In the genomic region with DNA sequence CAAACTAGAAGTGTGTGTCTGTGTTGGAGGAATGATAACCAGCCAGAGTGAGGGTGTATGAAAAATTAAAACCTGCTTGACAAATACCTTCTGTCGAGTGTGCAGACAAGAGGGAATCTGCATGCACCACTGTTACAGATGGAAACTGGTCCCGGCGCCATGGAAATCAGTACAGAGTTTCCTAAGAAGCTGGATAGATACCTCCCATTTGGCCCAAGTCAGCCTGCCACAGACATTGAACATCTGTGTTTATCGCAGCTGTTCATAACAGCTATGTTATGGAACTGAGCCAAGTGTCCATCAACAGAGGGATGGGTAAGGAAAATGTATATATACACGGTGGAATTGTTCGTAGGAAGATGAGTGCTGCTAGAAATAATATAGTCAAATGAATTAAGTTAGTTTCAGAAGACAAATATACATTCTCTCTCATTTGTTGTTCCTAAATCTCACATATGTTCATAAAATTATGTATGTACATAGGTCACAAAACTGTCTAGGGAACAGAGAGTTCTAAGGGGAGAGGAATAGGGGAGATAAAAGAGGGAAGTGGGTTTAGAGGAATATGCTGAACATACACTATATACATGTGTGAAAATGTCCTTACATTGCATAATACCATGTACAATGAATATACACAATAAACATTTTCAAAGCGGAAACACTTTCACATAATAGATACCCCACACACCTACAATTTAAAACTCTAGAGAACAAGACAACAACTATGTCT, we compare ENCODE assay signal across 27 mouse cellular contexts. TPM values are rescaled to one million over a fixed set of nuclear protein-coding genes. Genes with fewer than 3 reads are reported as not detected.
DNase-seq lines count a peak whose midpoint lies in the region; ATAC-seq and TF ChIP-seq lines count a peak whose summit lies in the region.
"Had no signal": no experiment of that assay in that cellular context is flagged by ENCODE, and none has a peak within 500 bp of the region (broad histone marks: within the 10 kb centered on the region; RNA-seq: fewer than 3 reads in every experiment).

No protein-coding gene starts in this region.

- H3K79me2 ChIP-seq in heart, adult 2 months (replicated peaks; ENCODE audit: control insufficient read depth, insufficient read depth, low read length): no peaks in the 10 kb centered on the region

- H3K27me3 ChIP-seq in heart, embryonic 13.5 days (replicated peaks): no peaks in the 10 kb centered on the region
- no peaks in the 10 kb centered on the region for H3K27me3 ChIP-seq in heart, adult 2 months (ENCODE audit: control insufficient read depth, insufficient read depth, low read length)
- H3K27me3 ChIP-seq in lung, embryonic 15.5 days: no peaks in the 10 kb centered on the region
- H3K27me3 ChIP-seq: hindbrain, embryonic 15.5 days; limb, embryonic 13.5 days had no signal

- H3K36me3 ChIP-seq in heart, embryonic 13.5 days: peaks cover 44% of the 10 kb centered on the region
- H3K36me3 ChIP-seq in heart, adult 2 months (ENCODE audit: control insufficient read depth, insufficient read depth, low read length): peaks cover 4% of the 10 kb centered on the region; the same call in 1 of the 2 replicates
- no peaks in the 10 kb centered on the region for H3K36me3 ChIP-seq in lung, embryonic 15.5 days
- H3K36me3 ChIP-seq: hindbrain, embryonic 15.5 days; limb, embryonic 13.5 days; liver, embryonic 15.5 days had no signal

- TF ChIP-seq EP300 in heart, adult 2 months (IDR thresholded peaks at IDR 0.05; ENCODE audit: insufficient read depth, low read depth, low read length): no peak

- TF ChIP-seq CTCF in heart, adult 2 months (IDR thresholded peaks at IDR 0.05): no peak
- no peak for TF ChIP-seq CTCF in lung, adult 2 months (IDR thresholded peaks at IDR 0.05; ENCODE audit: insufficient read depth, low read length)

- no peak overlapping the region for H3K4me3 ChIP-seq in heart, embryonic 13.5 days
- H3K4me3 ChIP-seq in heart, adult 2 months: no peak overlapping the region
- no peak overlapping the region for H3K4me3 ChIP-seq in lung, adult 2 months (replicated peaks; ENCODE audit: extremely low read depth, low read depth, low read length)
- no peak overlapping the region for H3K4me3 ChIP-seq in lung, embryonic 15.5 days
- H3K4me3 ChIP-seq: erythroblast, embryonic 14.5 days; hindbrain, embryonic 15.5 days; limb, embryonic 13.5 days; liver, embryonic 15.5 days; megakaryocyte, embryonic 14.5 days had no signal

- H3K4me2 ChIP-seq in heart, embryonic 13.5 days: no peak overlapping the region
- no peak overlapping the region for H3K4me2 ChIP-seq in lung, embryonic 15.5 days
- H3K4me2 ChIP-seq: hindbrain, embryonic 15.5 days; limb, embryonic 13.5 days; liver, embryonic 15.5 days had no signal

- no peak for DNase-seq in heart, adult 2 months
- DNase-seq in lung, adult 18-20 months: peak; percentile 18 to 35
- no peak for DNase-seq in lung, adult 2 months
- DNase-seq in lung, postnatal 14 days: peak; percentile 55
- DNase-seq in embryo, embryonic 11 days: no peak
- DNase-seq: cerebellum, adult 2 months; forebrain, postnatal 0 days; right cerebral cortex, postnatal 25 days; thymus, postnatal 36 days had no signal

- ATAC-seq in heart, embryonic 13.5 days (ENCODE audit: extremely low read depth, insufficient number of reproducible peaks, low FRiP score, low TSS enrichment): no peak
- peak; percentile 89 for ATAC-seq in lung, embryonic 15.5 days (ENCODE audit: borderline replicate concordance, extremely low read depth, low FRiP score, low TSS enrichment)
- ATAC-seq: forebrain, postnatal 0 days; intestine, postnatal 0 days had no signal

- H3K4me1 ChIP-seq in heart, embryonic 13.5 days: peaks cover 35% of the 10 kb centered on the region
- peaks cover 2% of the 10 kb centered on the region; the same call in 1 of the 2 replicates for H3K4me1 ChIP-seq in heart, adult 2 months (ENCODE audit: control insufficient read depth, insufficient read depth, low read length)
- peaks cover 5% of the 10 kb centered on the region; the same call in 1 of the 2 replicates for H3K4me1 ChIP-seq in lung, adult 2 months (ENCODE audit: control insufficient read depth, insufficient read depth, low read length)
- H3K4me1 ChIP-seq in lung, embryonic 15.5 days: peaks cover 26% of the 10 kb centered on the region
- H3K4me1 ChIP-seq: liver, embryonic 15.5 days; megakaryocyte, embryonic 14.5 days had no signal

- no peak overlapping the region for H3K9ac ChIP-seq in heart, embryonic 13.5 days
- H3K9ac ChIP-seq in heart, adult 2 months (ENCODE audit: low read depth, low read length): no peak overlapping the region
- no peak overlapping the region for H3K9ac ChIP-seq in lung, embryonic 15.5 days
- H3K9ac ChIP-seq: forebrain, postnatal 0 days; hindbrain, embryonic 15.5 days; limb, embryonic 13.5 days; liver, embryonic 15.5 days had no signal

- H3K27ac ChIP-seq in heart, embryonic 13.5 days (replicated peaks): peak overlapping the region; percentile 62; the same call in 1 of the 2 replicates
- no peak overlapping the region for H3K27ac ChIP-seq in heart, adult 2 months
- peak overlapping the region; percentile 83 for H3K27ac ChIP-seq in lung, embryonic 15.5 days
- H3K27ac ChIP-seq: hindbrain, embryonic 15.5 days; limb, embryonic 13.5 days; liver, embryonic 15.5 days had no signal

- intact Hi-C loops in heart, adult 2 months (cut with DNase I): no loop called here

- no peak for TF ChIP-seq POLR2A in heart, adult 2 months (IDR thresholded peaks at IDR 0.05; ENCODE audit: insufficient read depth, low read depth, low read length)
- no peak for TF ChIP-seq POLR2A in lung, adult 2 months (IDR thresholded peaks at IDR 0.05; ENCODE audit: borderline replicate concordance, extremely low read depth, low read depth, low read length)

- 57% methylated on average over 7 of the region's 7 CpGs for WGBS in heart, embryonic 13.5 days
- 34% methylated on average over 7 of the region's 7 CpGs for WGBS in heart, adult 2 months
- WGBS in lung, adult 2 months: 44% methylated on average over 7 of the region's 7 CpGs
- 35% methylated on average over 7 of the region's 7 CpGs for WGBS in lung, embryonic 15.5 days

- H3K9me3 ChIP-seq in heart, embryonic 13.5 days: no peaks in the 10 kb centered on the region
- H3K9me3 ChIP-seq in lung, embryonic 15.5 days: no peaks in the 10 kb centered on the region
- H3K9me3 ChIP-seq: hindbrain, embryonic 15.5 days; liver, embryonic 15.5 days; megakaryocyte, embryonic 14.5 days had no signal

RNA-seq across cellular contexts. Expression of gene Fsd2, which starts 9.3 kb away (rescaled TPM):
- 52.6 and 58.0 TPM in 2 replicates for polyA plus RNA-seq in heart, embryonic 13.5 days (2015; fragmentation: Nextera tagmentation; extraction: Ambion mirVana)
- total RNA-seq in heart, adult 2 months (2021): 100 to 1,000 TPM; 304 to 322 TPM
- 85.7 and 184 TPM in 2 replicates for polyA plus RNA-seq in heart, adult 2 months (2012; rRNA removed)
- 1.0 and 2.7 TPM in 2 replicates for polyA plus RNA-seq in lung, adult 2 months (2012; rRNA removed)
- polyA plus RNA-seq in lung, embryonic 15.5 days (2015; fragmentation: Nextera tagmentation; extraction: Ambion mirVana): 1.6 and 1.8 TPM in 2 replicates
- polyA plus RNA-seq: C2C12; erythroblast, embryonic 14.5 days had no signal

RNA-seq across cellular contexts. Expression of gene Whamm, which starts 13.6 kb away (rescaled TPM):
- 4.3 and 4.5 TPM in 2 replicates for polyA plus RNA-seq in heart, embryonic 13.5 days (2015; fragmentation: Nextera tagmentation; extraction: Ambion mirVana)
- 1 to 10 TPM; 7.2 to 7.8 TPM for total RNA-seq in heart, adult 2 months (2021)
- polyA plus RNA-seq in heart, adult 2 months (2012; rRNA removed): 7.7 and 9.2 TPM in 2 replicates
- polyA plus RNA-seq in lung, adult 2 months (2012; rRNA removed): 24.8 and 28.2 TPM in 2 replicates
- 4.9 and 5.6 TPM in 2 replicates for polyA plus RNA-seq in lung, embryonic 15.5 days (2015; fragmentation: Nextera tagmentation; extraction: Ambion mirVana)

RNA-seq across cellular contexts. Expression of gene BC048679, which starts 59.3 kb away (rescaled TPM):
- not detected in 2 replicates for polyA plus RNA-seq in heart, embryonic 13.5 days (2015; fragmentation: Nextera tagmentation; extraction: Ambion mirVana)
- total RNA-seq in heart, adult 2 months (2021): not detected
- not detected in 2 replicates for polyA plus RNA-seq in heart, adult 2 months (2012; rRNA removed)
- not detected in 2 replicates for polyA plus RNA-seq in lung, adult 2 months (2012; rRNA removed)
- polyA plus RNA-seq in lung, embryonic 15.5 days (2015; fragmentation: Nextera tagmentation; extraction: Ambion mirVana): not detected in 2 replicates
- total RNA-seq: adrenal gland, postnatal 4 days; forebrain, postnatal 0 days; heart, postnatal 25 days; layer of hippocampus, adult 18-20 months; layer of hippocampus, postnatal 25 days; left cerebral cortex, postnatal 10 days had no signal
- polyA plus RNA-seq: C2C12; cerebellum, adult 2 months; embryonic facial prominence, embryonic 11.5 days; erythroblast, embryonic 14.5 days; forebrain, postnatal 0 days; hindbrain, embryonic 15.5 days; intestine, postnatal 0 days; kidney, embryonic 16.5 days; limb, embryonic 13.5 days; liver, embryonic 15.5 days; spleen, adult 2 months; stomach, embryonic 16.5 days had no signal

Comparison
In these comparisons a context has a peak if more than half of its experiments do, and no peak if none do; other contexts are left out.
1. DNase-seq: peak in lung, adult 18-20 months (2 of 2) and lung, postnatal 14 days (single experiment); none in heart, adult 2 months (0 of 2), lung, adult 2 months (single experiment) and embryo, embryonic 11 days (single experiment).
2. RNA of gene Fsd2, which starts 9.3 kb away (polyA plus RNA-seq): 85.7 to 184 TPM in heart, adult 2 months and 52.6 to 58.0 TPM in heart, embryonic 13.5 days; 1.0 to 2.7 TPM in lung, adult 2 months and 1.6 to 1.8 TPM in lung, embryonic 15.5 days; every median in the first group is over 10 times any median in the second.